Mouse (Mus musculus) ovary, postnatal 14 days (tissue): ENCODE results near the gene Sipa1.

Source experiments
- DNase-seq: peaks from one replicate; pipeline ENCODE4 v3.0.0; 2022; ENCODE audit warnings: low spot score

Gene Sipa1

GRCm38 (mm10) chr19:5605126-5605525, 58.4 kb downstream of the Sipa1 start:
- DNase-seq, result no peak

- no peak for DNase-seq
Observed at GRCm38 (mm10) chr19:5603664-5604063, 59.8 kb downstream of the Sipa1 start.

- DNase-seq, result peak; percentile 59
Observed at GRCm38 (mm10) chr19:5601752-5602541, 61.6 kb downstream of the Sipa1 start, which contains the start of gene Rnaseh2c. Gene Rnaseh2c, plus strand, starts transcription at chr19:5601873.
